Mouse (Mus musculus) adrenal gland, postnatal 36 days (tissue): ENCODE measurements around the gene Zfp746. TPM values are rescaled to one million over a fixed set of nuclear protein-coding genes. Genes with fewer than 3 reads are reported as not detected.
A peak's percentile ranks its signal among the peaks of the same experiment; 100 is the strongest.
"Not testable (repeated sequence)": the region's sequence is repeated elsewhere in the genome, so short reads cannot be mapped to it uniquely, and the experiment has no call there.

Experiments used
- DNase-seq, 2 experiments: peaks; one replicate each; pipeline ENCODE4 v3.0.0; 2021; ENCODE audit warnings: mixed read lengths in 1 of 2
- long read RNA-seq, 2 experiments: library from polyadenylated mRNA; stranded (forward); transcript quantifications; one replicate each; pipeline ENCODE4 v2.0.0; 2021; ENCODE audit warnings: borderline sequencing depth in 2 of 2
- total RNA-seq, 2 experiments: library from RNA; stranded (reverse); gene quantifications; 2 replicates each; pipeline ENCODE4 v1.2.3; 2021

The Zfp746 gene
- total RNA-seq: 10 to 100 TPM; 22.4 to 24.5 TPM
- long read RNA-seq, experiment 1, transcript Zfp746-201 (7 exons, 3,651 nt): major isoform, 6 of 26 reads
- long read RNA-seq, experiment 1, partial matches to known transcripts: 1 of 26 reads
- long read RNA-seq, experiment 1, other reads (novel, unspliced or antisense): 15 of 26 reads
- long read RNA-seq, experiment 2, partial matches to known transcripts: 1 of 8 reads
- long read RNA-seq, experiment 2, other reads (novel, unspliced or antisense): 5 of 8 reads

GRCm38 (mm10) chr6:48086471-48086878, at the start of gene Zfp746:
Zfp746 (minus strand) TSS chr6:48086593.
- peak; percentile 95 to 97 for DNase-seq

GRCm38 (mm10) chr6:48121092-48121491, 34.7 kb upstream of the Zfp746 start:
- not testable (repeated sequence) for DNase-seq

GRCm38 (mm10) chr6:48116036-48116435, 29.6 kb upstream of the Zfp746 start:
- peak in 1 of 2 experiments; percentile 5 for DNase-seq

- no peak for DNase-seq
Observed at GRCm38 (mm10) chr6:48086957-48087715, 743 bp upstream of the Zfp746 start.

GRCm38 (mm10) chr6:48085521-48086404, 630 bp downstream of the Zfp746 start:
- DNase-seq: peak; percentile 76 to 81

GRCm38 (mm10) chr6:48083733-48084191, 2.6 kb downstream of the Zfp746 start:
- no peak for DNase-seq

GRCm38 (mm10) chr6:48081952-48082351, 4.4 kb downstream of the Zfp746 start:
- no peak for DNase-seq

GRCm38 (mm10) chr6:48081021-48081420, 5.4 kb downstream of the Zfp746 start:
- no peak for DNase-seq

- no peak for DNase-seq
Observed at GRCm38 (mm10) chr6:48073316-48073715, 13.1 kb downstream of the Zfp746 start.

GRCm38 (mm10) chr6:48067492-48067891, 18.9 kb downstream of the Zfp746 start:
- DNase-seq: no peak

- no peak for DNase-seq
Observed at GRCm38 (mm10) chr6:48065587-48066075, 20.8 kb downstream of the Zfp746 start.

GRCm38 (mm10) chr6:48064451-48064850, 21.9 kb downstream of the Zfp746 start:
- no peak for DNase-seq

- DNase-seq: no peak
Observed at GRCm38 (mm10) chr6:48063940-48064339, 22.5 kb downstream of the Zfp746 start.

GRCm38 (mm10) chr6:48060895-48061294, 25.5 kb downstream of the Zfp746 start:
- DNase-seq: no peak

GRCm38 (mm10) chr6:48060421-48060820, 26.0 kb downstream of the Zfp746 start:
- DNase-seq: no peak

- DNase-seq: no peak
Observed at GRCm38 (mm10) chr6:48052136-48052535, 34.3 kb downstream of the Zfp746 start.

- DNase-seq: no peak
Observed at GRCm38 (mm10) chr6:48051666-48052065, 34.7 kb downstream of the Zfp746 start.

GRCm38 (mm10) chr6:48049273-48050065, 36.9 kb downstream of the Zfp746 start:
- no peak for DNase-seq

- peak; percentile 86 to 88 for DNase-seq
Observed at GRCm38 (mm10) chr6:48048426-48049272, 37.7 kb downstream of the Zfp746 start, which contains the start of gene Zfp777. Zfp777 (minus strand) TSS chr6:48048911.
